Mouse (Mus musculus): Measurements from ENCODE around the gene Hyal3. TPM values are rescaled to one million over a fixed set of nuclear protein-coding genes. Genes with fewer than 3 reads are reported as not detected.

The Hyal3 gene
- polyA plus RNA-seq, 1 experiment from 2014 or later = 1.1 TPM

GRCm38 (mm10) chr9:107628721-107629410 is 48.2 kb downstream of the Hyal3 start:
- WGBS = 37% methylated on average over 14 of the region's 15 CpGs
- no peak for ATAC-seq
- H3K36me3 ChIP-seq (ENCODE audit: poor library complexity, severe bottlenecking) = peaks cover 19% of the 10 kb centered on the region

GRCm38 (mm10) chr9:107629411-107629730 is 48.8 kb downstream of the Hyal3 start:
- peaks cover 97% of the 10 kb centered on the region for H3K4me1 ChIP-seq
- H3K27ac ChIP-seq = peak overlapping the region; percentile 99
- H3K9me3 ChIP-seq (replicated peaks) = no peaks in the 10 kb centered on the region
- peak overlapping the region; percentile 67 for H3K9ac ChIP-seq
- peak overlapping the region; percentile 26 for H3K4me3 ChIP-seq
- peaks cover 14% of the 10 kb centered on the region for H3K36me3 ChIP-seq (ENCODE audit: poor library complexity, severe bottlenecking)
- H3K27me3 ChIP-seq = no peaks in the 10 kb centered on the region
- WGBS = 14% methylated on average over 4 of the region's 4 CpGs
- peak overlapping the region; percentile 99 for H3K4me2 ChIP-seq
- ATAC-seq = no peak

More at GRCm38 (mm10) chr9:107628721-107629410, 48.2 kb downstream of the Hyal3 start:
- Histone ChIP-seq H3K9ac (peak overlapping the region; percentile 67), H3K27ac (peak overlapping the region; percentile 99), H3K4me1 (peaks cover 96% of the 10 kb centered on the region), H3K27me3 (no peaks in the 10 kb centered on the region), H3K4me2 (peak overlapping the region; percentile 99), H3K4me3 (peak overlapping the region; percentile 26; the same call in 1 of the 2 replicates), H3K9me3 (replicated peaks) (no peaks in the 10 kb centered on the region)

DNA sequence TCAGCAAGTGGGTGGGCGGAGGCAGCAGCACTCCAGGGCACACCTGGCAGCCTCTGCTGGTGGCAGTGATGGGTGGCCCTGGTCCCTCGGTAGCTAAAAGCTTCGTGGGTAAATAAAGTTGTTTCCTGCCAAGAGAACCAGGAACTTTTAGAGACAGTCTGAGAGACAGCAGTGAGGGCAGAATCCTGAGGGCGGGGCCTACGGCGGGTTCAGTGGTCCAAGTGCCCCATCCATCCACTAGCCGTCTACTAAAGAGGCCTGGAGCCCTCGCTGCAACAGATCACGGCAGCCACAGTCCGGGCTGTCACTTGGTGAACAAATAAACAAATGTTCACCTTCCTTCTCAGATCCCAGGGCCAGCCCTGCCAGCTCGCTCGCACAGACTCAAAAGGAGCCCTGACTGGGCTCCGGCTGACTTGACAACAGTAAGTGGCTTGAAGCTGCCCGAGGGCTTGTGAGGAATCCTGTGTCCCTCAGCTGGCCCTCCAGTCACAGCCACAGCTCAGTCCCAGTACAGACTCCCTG is 49.3 kb downstream of the Hyal3 start:
- Histone ChIP-seq H3K27ac (peak overlapping the region; percentile 99), H3K4me3 (peak overlapping the region; percentile 26), H3K4me2 (peak overlapping the region; percentile 99), H3K27me3 (no peaks in the 10 kb centered on the region), H3K9ac (peak overlapping the region; percentile 67), H3K9me3 (replicated peaks) (no peaks in the 10 kb centered on the region), H3K36me3 (ENCODE audit: poor library complexity, severe bottlenecking) (peaks cover 9% of the 10 kb centered on the region), H3K4me1 (peaks cover 95% of the 10 kb centered on the region)
- ATAC-seq = peak; percentile 1; the same call in 1 of the 2 replicates
- WGBS = 3% methylated on average over 14 of the region's 14 CpGs

DNA sequence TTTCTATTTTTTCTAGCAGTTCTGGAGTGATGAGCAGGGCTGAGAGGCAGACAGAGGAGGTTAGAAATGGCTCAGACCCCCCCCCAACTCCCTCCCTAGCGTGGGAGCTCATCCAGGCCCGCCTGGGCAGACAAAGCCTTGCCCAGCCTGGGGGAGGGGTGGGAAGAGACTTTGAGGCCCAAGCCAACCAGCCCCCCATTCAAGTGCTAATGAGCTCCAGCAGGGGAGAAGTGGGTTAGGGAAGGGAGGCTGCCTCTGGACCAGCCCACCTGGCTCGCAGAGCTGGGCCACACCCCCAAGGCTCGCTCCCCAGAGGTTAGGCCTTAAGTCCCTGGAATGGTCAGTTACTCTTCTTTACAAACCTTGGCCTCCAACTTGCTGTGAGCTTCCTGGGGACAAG is 50.0 kb downstream of the Hyal3 start:
- H3K4me1 ChIP-seq = peaks cover 91% of the 10 kb centered on the region
- H3K4me3 ChIP-seq = peak overlapping the region; percentile 26
- H3K9ac ChIP-seq = peak overlapping the region; percentile 67
- H3K27me3 ChIP-seq = no peaks in the 10 kb centered on the region
- peaks cover 2% of the 10 kb centered on the region for H3K36me3 ChIP-seq (ENCODE audit: poor library complexity, severe bottlenecking)
- 2% methylated on average over 4 of the region's 4 CpGs for WGBS
- H3K9me3 ChIP-seq (replicated peaks) = no peaks in the 10 kb centered on the region
- peak overlapping the region; percentile 99 for H3K4me2 ChIP-seq
- ATAC-seq = peak; percentile 14
- peak overlapping the region; percentile 99 for H3K27ac ChIP-seq

GRCm38 (mm10) chr9:107631311-107631826 is 50.8 kb downstream of the Hyal3 start:
- H3K9ac ChIP-seq = peak overlapping the region; percentile 93
- WGBS = 23% methylated on average over 9 of the region's 9 CpGs
- no peaks in the 10 kb centered on the region; the same call in 1 of the 2 replicates for H3K36me3 ChIP-seq (ENCODE audit: poor library complexity, severe bottlenecking)
- H3K4me1 ChIP-seq = peaks cover 91% of the 10 kb centered on the region
- H3K4me3 ChIP-seq = peak overlapping the region; percentile 87
- H3K9me3 ChIP-seq (replicated peaks) = no peaks in the 10 kb centered on the region
- H3K4me2 ChIP-seq = peak overlapping the region; percentile 99
- H3K27ac ChIP-seq = peak overlapping the region; percentile 99
- no peaks in the 10 kb centered on the region for H3K27me3 ChIP-seq
- no peak for ATAC-seq

DNA sequence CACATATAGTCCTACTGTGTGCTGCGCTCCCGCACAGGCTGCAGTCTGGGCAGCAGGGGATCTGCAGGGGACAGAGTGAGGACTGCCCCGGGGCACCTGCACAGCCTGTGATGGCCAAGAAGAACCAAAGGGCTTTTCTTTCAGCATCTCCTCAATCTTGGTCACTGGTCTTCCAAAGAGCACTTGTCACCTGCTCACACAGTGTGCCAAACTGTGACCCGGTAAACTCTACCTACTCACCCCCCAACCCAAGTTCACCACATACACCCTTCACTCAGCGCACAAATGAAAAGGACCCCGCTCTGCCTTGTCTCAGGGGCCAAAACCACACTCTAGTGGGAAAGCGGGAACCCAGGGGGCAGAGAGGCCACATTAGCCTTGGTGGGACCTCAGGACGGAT is 51.2 kb downstream of the Hyal3 start:
- peaks cover 90% of the 10 kb centered on the region for H3K4me1 ChIP-seq
- no peaks in the 10 kb centered on the region for H3K27me3 ChIP-seq
- H3K9ac ChIP-seq = peak overlapping the region; percentile 93
- peak overlapping the region; percentile 99 for H3K27ac ChIP-seq
- WGBS = 53% methylated on average over 8 of the region's 8 CpGs
- no peaks in the 10 kb centered on the region; the same call in 1 of the 2 replicates for H3K36me3 ChIP-seq (ENCODE audit: poor library complexity, severe bottlenecking)
- H3K4me3 ChIP-seq = peak overlapping the region; percentile 87
- ATAC-seq = no peak
- H3K9me3 ChIP-seq (replicated peaks) = no peaks in the 10 kb centered on the region
- peak overlapping the region; percentile 99 for H3K4me2 ChIP-seq

GRCm38 (mm10) chr9:107632478-107632877 is 51.9 kb downstream of the Hyal3 start:
- no peak for ATAC-seq
- H3K4me3 ChIP-seq = peak overlapping the region; percentile 87
- H3K27me3 ChIP-seq = no peaks in the 10 kb centered on the region
- no peaks in the 10 kb centered on the region for H3K9me3 ChIP-seq (replicated peaks)
- WGBS = 6% methylated on average over 6 of the region's 6 CpGs
- H3K36me3 ChIP-seq (ENCODE audit: poor library complexity, severe bottlenecking) = no peaks in the 10 kb centered on the region; the same call in 1 of the 2 replicates
- peaks cover 90% of the 10 kb centered on the region for H3K4me1 ChIP-seq
- peak overlapping the region; percentile 93 for H3K9ac ChIP-seq
- peak overlapping the region; percentile 99 for H3K4me2 ChIP-seq
- H3K27ac ChIP-seq = peak overlapping the region; percentile 99

GRCm38 (mm10) chr9:107633091-107633660 is 52.6 kb downstream of the Hyal3 start:
- no peaks in the 10 kb centered on the region for H3K36me3 ChIP-seq (ENCODE audit: poor library complexity, severe bottlenecking)
- 1% methylated on average over 32 of the region's 33 CpGs for WGBS
- peaks cover 88% of the 10 kb centered on the region for H3K4me1 ChIP-seq
- peak overlapping the region; percentile 87 for H3K4me3 ChIP-seq
- peak overlapping the region; percentile 93 for H3K9ac ChIP-seq
- no peaks in the 10 kb centered on the region for H3K9me3 ChIP-seq (replicated peaks)
- peak overlapping the region; percentile 99 for H3K4me2 ChIP-seq
- H3K27ac ChIP-seq = peak overlapping the region; percentile 99
- no peaks in the 10 kb centered on the region for H3K27me3 ChIP-seq
- peak; percentile 16; the same call in 1 of the 2 replicates for ATAC-seq

DNA sequence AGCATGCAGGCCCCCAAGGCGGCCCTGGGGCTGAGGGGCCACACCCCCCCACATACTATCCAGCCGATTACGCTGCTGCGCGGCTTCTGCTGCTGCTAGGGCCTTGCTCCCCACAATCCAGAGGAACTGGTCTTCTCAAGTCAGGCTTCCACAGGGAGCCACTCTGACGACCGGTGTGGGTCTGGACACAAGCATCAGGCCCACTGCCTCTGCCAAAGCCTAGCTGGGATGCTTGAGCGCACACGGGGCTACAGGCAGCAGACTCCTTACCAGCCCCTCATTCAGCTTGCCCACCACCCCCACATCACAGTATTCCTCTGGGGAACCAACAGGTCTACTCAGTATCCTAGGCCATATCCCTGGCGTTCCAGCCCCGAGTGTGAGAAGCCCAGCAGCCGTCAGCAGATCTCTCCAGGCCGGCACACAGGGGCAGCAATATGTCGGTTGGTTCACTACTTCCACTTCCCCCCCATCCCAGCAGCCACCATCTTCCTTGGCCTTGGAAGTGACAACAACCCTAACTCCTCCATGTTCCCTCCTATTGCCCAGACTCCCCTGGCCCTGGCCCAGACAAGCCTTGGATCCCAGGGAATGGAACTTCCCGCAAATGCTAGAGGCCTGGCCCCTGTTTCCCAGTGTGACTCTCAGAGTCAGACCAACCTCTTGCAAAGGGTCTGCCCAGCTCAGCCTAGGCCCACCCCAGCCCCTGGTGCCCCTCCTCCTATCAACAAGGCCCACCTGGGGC is 53.2 kb downstream of the Hyal3 start:
- peak overlapping the region; percentile 99 for H3K4me2 ChIP-seq
- peak overlapping the region; percentile 93 for H3K9ac ChIP-seq
- H3K4me3 ChIP-seq = peak overlapping the region; percentile 87
- H3K27ac ChIP-seq = peak overlapping the region; percentile 99
- peaks cover 81% of the 10 kb centered on the region for H3K4me1 ChIP-seq
- H3K36me3 ChIP-seq (ENCODE audit: poor library complexity, severe bottlenecking) = no peaks in the 10 kb centered on the region
- no peaks in the 10 kb centered on the region for H3K27me3 ChIP-seq
- no peaks in the 10 kb centered on the region for H3K9me3 ChIP-seq (replicated peaks)
- WGBS = 0% methylated on average over 15 of the region's 15 CpGs
- ATAC-seq = no peak

- peak; percentile 2 for ATAC-seq
These were observed 54.0 kb downstream of the Hyal3 start for GRCm38 (mm10) chr9:107634406-107635278.

More at GRCm38 (mm10) chr9:107634406-107635278, 54.0 kb downstream of the Hyal3 start:
- peaks cover 73% of the 10 kb centered on the region for H3K4me1 ChIP-seq
- H3K27ac ChIP-seq = peak overlapping the region; percentile 99
- no peaks in the 10 kb centered on the region for H3K27me3 ChIP-seq
- peak overlapping the region; percentile 99 for H3K4me2 ChIP-seq
- no peaks in the 10 kb centered on the region for H3K36me3 ChIP-seq (ENCODE audit: poor library complexity, severe bottlenecking)
- H3K9ac ChIP-seq = peak overlapping the region; percentile 93
- H3K4me3 ChIP-seq = peak overlapping the region; percentile 87
- WGBS = under 1% methylated on average over 35 of the region's 35 CpGs
- no peaks in the 10 kb centered on the region for H3K9me3 ChIP-seq (replicated peaks)

Measured in forebrain, embryonic 13.5 days (tissue).